Mouse (Mus musculus): ENCODE results near the gene Lrmda.

DNA sequence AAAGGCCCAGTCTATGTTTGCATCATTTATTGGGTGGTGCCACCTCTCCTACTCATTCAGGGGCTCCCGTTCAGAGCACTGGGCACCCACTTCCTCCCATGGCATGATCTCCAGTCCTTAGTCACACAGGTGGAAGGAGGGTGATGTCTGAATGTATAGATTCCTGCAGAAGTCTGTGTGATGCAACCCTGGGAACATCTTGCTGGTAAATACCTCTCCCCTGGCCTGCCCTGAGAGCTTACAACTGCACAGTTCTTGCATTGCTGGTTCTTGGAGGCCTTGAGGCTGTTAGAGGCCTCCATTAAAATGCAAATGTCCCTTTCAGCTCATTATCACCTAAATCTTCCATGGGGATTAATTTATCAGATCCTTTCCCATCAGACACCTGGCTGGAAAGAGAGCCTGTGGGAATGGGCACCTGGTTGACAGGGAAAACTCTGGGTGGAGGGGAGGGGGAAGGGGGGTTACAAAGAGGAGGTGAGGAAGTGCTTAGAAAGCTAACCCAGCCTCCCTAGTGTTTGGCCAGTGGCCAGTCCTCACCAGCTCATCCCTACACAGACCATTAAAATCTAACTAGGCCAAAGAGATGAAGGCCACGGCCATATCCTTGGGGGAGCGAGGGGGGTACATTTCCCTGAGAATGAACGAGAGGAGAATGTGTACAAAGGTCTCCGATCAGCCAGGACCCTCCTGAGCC is 659.6 kb downstream of the Lrmda start:
- TF ChIP-seq POLR2A (IDR thresholded peaks at IDR 0.05; ENCODE audit: low read depth, low read length) (no peak), CTCF (IDR thresholded peaks at IDR 0.05; ENCODE audit: borderline replicate concordance, insufficient read depth, low read length) (no peak)
